Mouse (Mus musculus): ENCODE measurements around the gene Gtf2h4.

Gtf2h4 gene

DNA sequence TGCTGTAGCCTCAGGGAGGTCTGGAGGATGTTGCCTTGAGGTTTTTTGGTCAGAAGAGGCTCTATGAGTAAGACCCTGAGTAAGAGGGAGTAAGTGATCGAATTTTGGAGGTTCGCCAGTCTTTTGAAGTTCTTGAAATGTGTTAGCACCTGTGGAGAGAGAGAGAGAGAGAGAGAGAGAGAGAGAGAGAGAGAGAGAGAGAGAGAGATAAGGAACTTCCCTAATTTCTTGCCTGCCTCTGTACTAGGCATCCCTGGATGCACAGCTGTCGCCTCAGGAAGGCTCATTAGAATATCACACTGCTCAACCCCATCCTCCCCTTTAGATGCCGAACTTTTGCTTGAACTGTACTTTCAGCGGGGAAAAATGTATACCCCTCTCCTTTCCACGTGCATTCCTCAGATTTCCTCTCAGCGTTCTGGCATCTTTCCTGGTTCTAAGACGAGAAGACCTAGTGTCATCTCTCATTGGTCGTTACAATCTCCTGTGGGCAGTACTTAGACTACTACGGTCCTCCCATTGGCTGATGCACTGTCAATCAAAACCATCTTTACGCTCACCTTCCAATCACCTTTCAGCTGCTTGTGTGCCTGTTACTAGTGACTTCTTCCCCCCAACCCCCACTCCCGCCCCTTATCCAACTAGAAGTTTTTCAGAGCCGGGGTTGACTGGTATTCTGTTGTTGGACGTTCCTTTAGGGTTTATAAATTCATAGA lies 34.9 kb downstream of the Gtf2h4 start:
- peak; percentile 82 for DNase-seq (ENCODE audit: low spot score)

DNA sequence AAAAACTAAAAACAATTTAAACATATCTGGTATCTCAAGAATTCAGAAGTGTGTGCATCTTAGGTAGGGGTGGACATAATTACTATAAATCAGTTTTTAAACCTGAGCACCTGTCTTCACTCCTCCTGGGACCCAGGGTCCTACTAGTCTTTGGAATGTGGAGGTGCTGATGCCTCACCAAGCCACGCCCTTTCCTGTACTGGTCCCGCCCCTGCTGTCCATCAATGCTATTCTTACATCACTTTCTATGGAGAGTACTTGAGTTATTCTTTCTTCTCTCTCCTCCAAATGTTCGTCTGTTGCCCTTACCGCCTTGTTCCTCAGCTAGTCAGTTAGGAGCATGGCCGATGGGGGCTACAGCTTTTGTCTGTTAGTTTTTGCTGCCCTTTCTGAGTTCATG lies 37.2 kb downstream of the Gtf2h4 start:
- DNase-seq (ENCODE audit: low spot score): no peak

DNA sequence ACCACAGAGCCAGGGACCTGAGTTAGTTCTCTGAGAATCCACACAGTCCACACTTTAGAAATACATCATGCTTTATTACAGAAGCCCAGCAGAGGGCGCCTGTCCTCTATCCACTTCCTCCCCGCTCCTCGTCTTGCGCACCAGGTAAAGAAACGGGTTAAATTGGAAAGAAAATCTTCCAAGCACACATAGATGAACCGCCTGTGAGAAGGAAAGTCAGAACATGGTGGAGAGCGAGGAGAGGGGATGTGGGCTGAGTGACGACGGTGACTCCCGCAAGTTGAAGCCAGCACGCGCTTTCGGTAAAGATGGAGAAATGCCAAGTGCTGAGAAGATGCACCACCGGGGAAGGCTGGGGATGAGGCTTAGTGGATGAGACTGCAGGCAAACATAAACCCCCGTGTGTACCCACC lies 37.8 kb downstream of the Gtf2h4 start:
- DNase-seq (ENCODE audit: low spot score): peak; percentile 69

DNA sequence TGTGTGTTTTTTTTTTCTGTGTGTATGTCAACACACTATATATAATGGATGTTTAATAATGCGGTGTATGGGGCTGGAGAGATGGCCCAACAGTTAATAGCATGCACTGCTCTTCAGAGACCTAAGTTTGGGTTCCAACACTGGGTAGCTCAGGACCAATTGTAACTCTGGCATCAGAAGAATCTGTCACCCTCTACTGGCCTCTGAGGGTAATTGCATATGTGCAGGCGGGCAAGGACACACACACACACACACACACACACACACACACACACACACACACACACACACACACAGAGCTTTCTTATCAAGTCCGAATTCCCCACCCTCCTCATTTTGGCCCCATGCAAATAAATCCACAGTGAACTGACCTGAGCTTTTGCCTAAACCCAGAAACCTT lies 38.3 kb downstream of the Gtf2h4 start:
- no peak for DNase-seq (ENCODE audit: low spot score)

DNA sequence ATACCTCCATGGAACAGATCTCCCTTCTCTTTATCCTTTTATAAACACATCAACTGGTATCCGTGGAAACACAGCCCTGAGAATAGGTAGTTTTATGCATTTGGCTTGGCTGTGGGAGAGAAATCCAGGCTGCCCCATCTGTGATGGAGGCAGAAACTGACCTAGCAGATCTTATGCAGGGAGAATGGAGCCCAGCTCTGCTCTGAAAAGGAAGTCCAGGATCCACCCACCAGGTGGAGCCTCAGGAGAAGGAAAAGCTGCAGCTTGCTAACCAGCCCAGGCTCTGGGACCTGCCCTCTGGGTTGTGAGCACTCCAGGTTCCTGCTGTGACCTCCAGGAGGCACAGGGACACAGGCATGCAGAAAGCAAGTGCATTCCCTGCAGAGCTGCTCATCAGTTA lies 39.5 kb downstream of the Gtf2h4 start:
- DNase-seq (ENCODE audit: low spot score): no peak

DNA sequence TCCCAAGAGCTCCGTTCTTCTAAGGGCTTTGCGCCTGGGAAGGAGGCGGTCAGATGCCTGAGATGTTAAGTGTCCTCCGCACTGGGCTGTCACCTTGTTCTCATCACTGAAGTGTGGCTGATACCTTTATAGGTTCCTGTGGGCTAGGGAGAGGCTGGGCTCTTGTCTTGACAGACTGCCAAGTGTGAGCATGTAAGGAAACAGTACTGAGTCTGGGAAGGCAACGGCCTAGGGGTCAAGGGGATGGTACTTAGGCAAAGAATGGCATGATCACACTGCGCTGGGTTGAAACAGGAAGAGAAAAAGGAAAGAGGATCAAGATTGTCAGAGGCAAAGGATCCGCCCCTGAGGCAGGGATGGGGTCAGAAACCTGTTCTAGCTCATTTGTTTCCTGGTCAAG lies 47.0 kb downstream of the Gtf2h4 start, which contains the start of gene Gm9573:
Gm9573 (minus strand) TSS at position 101 of the 400 bp plus-strand sequence.
- DNase-seq (ENCODE audit: low spot score): no peak
